Mouse (Mus musculus): ENCODE data around the gene Sall4. TPM values are rescaled to one million over a fixed set of nuclear protein-coding genes. Genes with fewer than 3 reads are reported as not detected.
A peak's percentile ranks its signal among the peaks of the same experiment; 100 is the strongest.

Gene Sall4
- polyA plus RNA-seq, 1 experiment from 2014 or later, result 0.91 TPM

DNA sequence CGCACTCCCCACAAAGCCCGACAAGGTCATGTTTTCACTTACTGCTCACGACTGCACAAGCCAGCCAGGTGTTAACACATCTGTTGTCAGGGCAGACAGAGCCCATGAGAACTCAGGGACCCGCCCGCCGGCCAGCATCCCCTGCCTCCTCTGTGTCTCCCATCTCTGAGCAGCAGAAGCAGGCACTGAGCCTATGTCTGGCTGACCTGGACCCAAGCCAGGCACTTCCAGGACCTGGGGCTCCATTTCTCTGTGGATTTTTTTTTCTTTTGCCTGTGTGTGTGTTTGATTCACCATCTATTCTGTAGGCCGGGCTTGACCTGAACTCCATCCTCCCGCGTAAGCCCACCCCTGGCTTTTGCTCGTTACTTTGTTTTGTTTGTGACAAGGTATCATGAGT lies 49.0 kb downstream of the Sall4 start:
- Histone ChIP-seq H3K36me3 (peaks cover 10% of the 10 kb centered on the region), H3K9me3 (no peaks in the 10 kb centered on the region; the same call in 1 of the 2 replicates), H3K27me3 (no peaks in the 10 kb centered on the region), H3K4me1 (replicated peaks) (peaks cover 25% of the 10 kb centered on the region), H3K4me3 (no peak overlapping the region), H3K27ac (no peak overlapping the region), H3K9ac (no peak overlapping the region), H3K4me2 (no peak overlapping the region)
- ATAC-seq (ENCODE audit: low FRiP score), result no peak
- 80% methylated on average over 10 of the region's 10 CpGs for WGBS

DNA sequence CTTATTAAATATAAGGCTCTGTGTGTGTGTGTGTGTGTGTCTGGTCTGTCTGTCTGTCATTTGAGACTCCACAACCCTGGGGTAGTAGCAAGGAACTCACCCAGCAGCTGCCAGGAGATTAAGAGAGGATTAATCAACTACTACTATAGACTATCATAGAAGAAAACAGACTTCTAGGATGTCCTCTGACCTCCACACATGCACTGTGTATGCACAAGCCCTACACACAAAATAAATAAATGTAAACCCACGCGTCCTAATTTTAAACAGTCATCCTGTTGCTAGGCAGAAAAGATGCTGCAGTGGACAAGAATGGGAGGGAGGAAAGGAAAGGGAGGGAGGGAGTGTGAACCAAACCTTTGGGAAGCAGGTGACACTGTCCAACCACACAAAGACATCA lies 49.5 kb downstream of the Sall4 start:
- H3K9ac ChIP-seq, result no peak overlapping the region
- H3K4me1 ChIP-seq (replicated peaks), result peaks cover 25% of the 10 kb centered on the region
- 90% methylated on average over 2 of the region's 2 CpGs for WGBS
- ATAC-seq (ENCODE audit: low FRiP score), result no peak
- no peaks in the 10 kb centered on the region; the same call in 1 of the 2 replicates for H3K9me3 ChIP-seq
- H3K4me3 ChIP-seq, result no peak overlapping the region
- no peaks in the 10 kb centered on the region for H3K27me3 ChIP-seq
- H3K27ac ChIP-seq, result no peak overlapping the region
- no peak overlapping the region for H3K4me2 ChIP-seq
- H3K36me3 ChIP-seq, result peaks cover 10% of the 10 kb centered on the region

- Histone ChIP-seq H3K4me3 (no peak overlapping the region), H3K9ac (peak overlapping the region; percentile 19; the same call in 1 of the 2 replicates), H3K4me1 (replicated peaks) (peaks cover 18% of the 10 kb centered on the region), H3K9me3 (no peaks in the 10 kb centered on the region), H3K4me2 (no peak overlapping the region), H3K27me3 (no peaks in the 10 kb centered on the region), H3K36me3 (peaks cover 36% of the 10 kb centered on the region), H3K27ac (peak overlapping the region; percentile 50; the same call in 1 of the 2 replicates)
- WGBS, result 84% methylated on average over 20 of the region's 20 CpGs
- no peak; the same call in 1 of the 2 replicates for ATAC-seq (ENCODE audit: low FRiP score)
Observed at GRCm38 (mm10) chr2:168712199-168713176, 55.3 kb downstream of the Sall4 start.

DNA sequence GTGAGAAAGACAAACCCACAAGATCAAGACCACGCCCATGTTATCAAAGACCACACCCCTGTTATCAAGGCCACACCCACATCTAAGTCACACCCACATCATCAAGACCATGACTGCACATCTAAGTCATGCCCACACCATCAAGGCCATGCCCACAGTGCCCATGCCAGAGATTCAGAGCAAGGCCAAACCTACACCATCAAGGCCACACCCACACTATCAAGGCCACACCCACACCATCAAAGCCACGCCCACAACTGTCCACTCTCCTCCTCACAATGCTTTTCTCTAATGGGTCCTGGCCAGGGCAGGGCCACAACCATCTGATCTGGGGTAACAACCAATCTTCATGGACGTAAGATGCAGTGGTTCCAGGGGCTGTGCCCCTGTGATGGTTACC lies 56.8 kb downstream of the Sall4 start:
- Histone ChIP-seq H3K4me2 (no peak overlapping the region), H3K27ac (no peak overlapping the region), H3K36me3 (peaks cover 50% of the 10 kb centered on the region), H3K4me3 (no peak overlapping the region), H3K9ac (no peak overlapping the region), H3K4me1 (replicated peaks) (peaks cover 12% of the 10 kb centered on the region; the same call in 1 of the 2 replicates), H3K9me3 (no peaks in the 10 kb centered on the region), H3K27me3 (no peaks in the 10 kb centered on the region)
- ATAC-seq (ENCODE audit: low FRiP score), result no peak
- 84% methylated on average over 3 of the region's 3 CpGs for WGBS

DNA sequence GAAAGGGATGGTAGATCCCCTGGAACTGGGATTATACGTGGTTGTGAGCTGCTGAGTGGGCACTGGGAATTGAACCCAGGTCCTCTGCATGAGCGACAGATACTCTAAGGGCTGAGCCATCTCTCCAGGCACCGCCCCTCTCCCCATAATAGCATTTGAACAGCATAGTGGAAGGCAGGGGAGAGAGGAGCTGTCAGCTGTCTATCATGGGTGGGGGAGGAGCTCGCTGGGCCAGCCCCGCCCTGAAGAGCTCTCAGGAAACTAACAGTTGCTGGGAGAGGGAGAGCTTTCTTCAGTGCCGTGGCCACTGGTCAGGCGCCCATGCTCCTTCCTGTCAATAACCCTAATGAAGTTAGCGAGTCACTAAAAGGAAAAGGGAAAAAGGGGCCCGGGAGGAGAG lies 60.0 kb downstream of the Sall4 start:
- Histone ChIP-seq H3K27me3 (no peaks in the 10 kb centered on the region), H3K4me1 (replicated peaks) (peaks cover 9% of the 10 kb centered on the region; the same call in 1 of the 2 replicates), H3K9me3 (no peaks in the 10 kb centered on the region), H3K36me3 (peaks cover 74% of the 10 kb centered on the region), H3K9ac (no peak overlapping the region), H3K4me2 (no peak overlapping the region), H3K27ac (no peak overlapping the region), H3K4me3 (no peak overlapping the region)
- ATAC-seq (ENCODE audit: low FRiP score), result no peak
- 53% methylated on average over 9 of the region's 9 CpGs for WGBS

- no peak for ATAC-seq (ENCODE audit: low FRiP score)
- Histone ChIP-seq H3K36me3 (peaks cover 85% of the 10 kb centered on the region), H3K4me2 (no peak overlapping the region), H3K9me3 (no peaks in the 10 kb centered on the region), H3K27me3 (no peaks in the 10 kb centered on the region), H3K4me3 (no peak overlapping the region), H3K9ac (no peak overlapping the region), H3K27ac (peak overlapping the region; percentile 69), H3K4me1 (replicated peaks) (peaks cover 10% of the 10 kb centered on the region; the same call in 1 of the 2 replicates)
- 20% methylated on average over 13 of the region's 13 CpGs for WGBS
Observed at GRCm38 (mm10) chr2:168702266-168702665, 65.5 kb downstream of the Sall4 start.

Other genes with a start within 250 kb of the Sall4 start
- 1.7 and 1.8 TPM in 2 replicates for gene Nfatc2, start 166.3 kb downstream of the Sall4 start, polyA plus RNA-seq (2015; fragmentation: Nextera tagmentation; extraction: Ambion mirVana)
- gene Atp9a, start 25.5 kb downstream of the Sall4 start, polyA plus RNA-seq (2015; fragmentation: Nextera tagmentation; extraction: Ambion mirVana), result 60.4 and 65.2 TPM in 2 replicates
- 28.7 and 30.2 TPM in 2 replicates for gene Zfp64, start 187.6 kb upstream of the Sall4 start, polyA plus RNA-seq (2015; fragmentation: Nextera tagmentation; extraction: Ambion mirVana)